Mouse (Mus musculus): ENCODE results near the gene Coa3. TPM values are rescaled to one million over a fixed set of nuclear protein-coding genes. Genes with fewer than 3 reads are reported as not detected.

Gene Coa3
- total RNA-seq, 4 experiments from 2014 or later, result 71.9 to 80.9 (median 76.5) TPM

DNA sequence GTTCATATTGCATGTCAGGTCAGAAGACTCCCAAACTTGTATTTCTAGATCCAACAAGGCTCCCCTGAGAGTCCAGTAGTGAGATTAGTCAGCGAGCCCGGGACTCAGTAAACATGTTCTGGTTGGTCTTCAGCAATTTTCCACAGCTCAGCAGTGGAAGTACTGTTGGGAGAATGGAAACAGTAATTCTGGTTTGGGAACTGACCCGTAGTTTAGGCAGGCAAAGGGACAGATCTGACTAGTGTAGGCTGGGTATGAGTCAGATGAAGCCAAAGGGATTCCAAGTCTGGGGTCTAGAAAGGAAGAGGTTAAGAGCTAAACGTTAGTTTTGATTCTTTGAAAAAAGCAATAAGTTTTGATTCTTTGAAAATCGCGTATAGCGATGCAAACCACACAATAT, 26.0 kb downstream of the Coa3 start:
- DNase-seq (ENCODE audit: low spot score in 2 of 2), result no peak

DNA sequence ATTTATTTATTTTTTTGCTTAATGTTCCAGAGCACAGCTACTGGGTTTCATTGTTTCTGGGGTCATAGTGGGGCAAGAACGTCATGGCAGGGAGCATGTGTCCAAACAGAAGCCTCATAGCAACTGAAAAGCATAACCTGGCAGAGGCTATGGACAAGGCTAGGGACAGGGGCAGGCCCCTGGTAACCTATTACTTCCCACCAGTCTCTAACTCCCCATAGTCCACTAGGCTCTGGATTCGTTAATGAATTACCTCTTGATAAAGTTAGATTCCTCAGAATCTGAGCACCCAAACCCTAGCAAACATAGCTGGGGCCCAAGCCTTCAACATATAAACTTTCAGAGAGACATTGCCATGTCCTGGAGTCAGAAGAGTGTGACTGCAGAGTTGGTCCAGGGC, 27.9 kb downstream of the Coa3 start:
- no peak for DNase-seq (ENCODE audit: low spot score in 2 of 2)

DNA sequence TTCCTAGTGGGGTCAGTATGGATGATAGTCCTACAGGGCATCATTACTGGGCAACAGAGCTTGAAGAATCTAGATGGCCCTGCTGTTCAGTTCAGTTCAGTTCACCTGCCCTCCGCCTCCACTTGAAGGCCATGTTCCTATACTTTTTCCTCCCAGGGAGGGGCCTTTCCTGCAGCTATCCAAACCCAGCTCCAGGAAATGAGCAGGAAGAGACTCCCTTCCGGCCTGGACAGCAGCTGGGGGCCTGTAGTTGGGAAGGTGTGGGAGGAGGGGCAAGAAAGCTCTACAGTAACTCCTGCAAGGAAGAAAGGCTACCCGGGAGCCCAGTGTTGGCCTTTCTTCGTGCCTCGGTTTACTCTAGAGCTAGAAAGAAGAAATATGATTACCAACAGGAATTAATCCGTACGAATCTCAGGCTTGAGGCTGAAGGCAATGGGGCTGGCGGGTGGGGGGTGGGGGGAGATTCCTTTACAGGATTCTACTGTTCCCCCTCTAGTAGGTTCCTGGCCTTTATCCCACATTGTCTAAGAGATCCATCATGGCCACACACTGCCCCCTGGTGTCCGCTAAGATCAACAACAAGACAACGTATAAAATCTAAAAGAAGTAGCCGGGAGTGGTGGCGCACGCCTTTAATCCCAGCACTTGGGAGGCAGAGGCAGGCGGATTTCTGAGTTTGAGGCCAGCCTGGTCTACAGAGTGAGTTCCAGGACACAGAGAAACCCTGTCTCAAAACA, 30.5 kb downstream of the Coa3 start:
- peak in 1 of 2 experiments; percentile 50 for DNase-seq (ENCODE audit: low spot score in 2 of 2)

GRCm38 (mm10) chr11:101247521-101248030, 31.3 kb downstream of the Coa3 start:
- DNase-seq (ENCODE audit: low spot score in 2 of 2), result no peak

DNA sequence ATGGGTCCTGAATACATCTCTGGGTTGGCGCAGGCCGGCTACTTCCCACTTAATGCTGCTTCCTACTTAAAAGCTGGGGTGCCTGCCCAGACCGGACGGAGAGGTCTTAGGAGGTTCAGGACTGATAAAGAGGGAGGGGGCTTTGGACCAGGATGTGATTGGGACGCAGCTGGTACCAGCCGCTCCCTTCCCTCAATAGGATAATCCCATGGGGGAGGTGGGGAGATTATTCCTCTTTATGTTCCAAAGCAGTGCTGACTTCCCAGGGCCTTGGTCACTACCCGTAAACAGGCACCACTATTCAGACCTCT, 32.3 kb downstream of the Coa3 start:
- DNase-seq (ENCODE audit: low spot score in 2 of 2), result no peak

DNA sequence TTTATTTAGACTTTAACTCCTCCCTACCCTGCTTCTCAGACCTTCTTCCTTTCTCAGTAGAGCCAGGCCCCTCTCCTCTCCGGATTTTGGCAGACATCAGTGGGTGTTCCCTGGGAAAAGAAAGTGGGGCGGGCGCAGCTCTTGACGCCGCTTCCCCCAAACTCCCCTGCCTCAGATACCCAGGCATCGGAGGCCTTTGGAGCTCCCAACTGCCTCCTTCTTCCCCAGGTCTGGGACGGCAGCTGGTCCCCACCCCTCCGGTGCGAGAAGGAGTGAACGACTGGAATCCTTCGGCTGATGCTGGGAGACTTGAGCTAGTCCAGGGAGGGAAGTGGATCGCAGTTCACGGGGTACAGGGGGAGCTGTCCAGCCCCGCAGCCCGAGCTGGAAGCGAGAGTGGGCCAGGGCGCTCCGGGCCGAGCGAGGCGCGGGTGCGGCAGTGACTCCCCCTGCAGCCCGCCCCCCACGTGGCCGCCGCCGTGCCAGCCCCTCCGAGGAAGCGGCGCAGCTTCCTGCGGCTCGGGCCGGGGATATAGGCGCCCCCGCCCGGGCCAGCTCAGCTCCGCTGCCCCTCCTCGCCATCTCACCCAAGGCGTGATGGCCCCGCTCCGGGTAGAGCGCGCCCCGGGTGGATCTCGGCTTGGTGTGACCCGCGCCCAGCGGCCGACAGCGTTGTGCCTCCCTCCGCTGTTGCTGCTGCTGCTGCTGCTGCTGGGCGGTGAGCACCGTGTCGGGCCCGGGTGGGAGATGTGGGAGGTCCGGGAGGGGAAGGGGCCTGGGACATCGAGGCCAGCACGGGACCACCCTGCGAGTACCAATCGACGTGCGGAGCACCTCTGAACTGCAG, 32.8 kb downstream of the Coa3 start, which contains the start of gene Ramp2:
Gene Ramp2 (plus strand): TSS at position 174 of the 847 bp plus-strand sequence.
- DNase-seq (ENCODE audit: low spot score in 2 of 2), result no peak

GRCm38 (mm10) chr11:101245071-101245470, 33.8 kb downstream of the Coa3 start:
- peak; percentile 50 to 63 for DNase-seq (ENCODE audit: low spot score in 2 of 2)

DNA sequence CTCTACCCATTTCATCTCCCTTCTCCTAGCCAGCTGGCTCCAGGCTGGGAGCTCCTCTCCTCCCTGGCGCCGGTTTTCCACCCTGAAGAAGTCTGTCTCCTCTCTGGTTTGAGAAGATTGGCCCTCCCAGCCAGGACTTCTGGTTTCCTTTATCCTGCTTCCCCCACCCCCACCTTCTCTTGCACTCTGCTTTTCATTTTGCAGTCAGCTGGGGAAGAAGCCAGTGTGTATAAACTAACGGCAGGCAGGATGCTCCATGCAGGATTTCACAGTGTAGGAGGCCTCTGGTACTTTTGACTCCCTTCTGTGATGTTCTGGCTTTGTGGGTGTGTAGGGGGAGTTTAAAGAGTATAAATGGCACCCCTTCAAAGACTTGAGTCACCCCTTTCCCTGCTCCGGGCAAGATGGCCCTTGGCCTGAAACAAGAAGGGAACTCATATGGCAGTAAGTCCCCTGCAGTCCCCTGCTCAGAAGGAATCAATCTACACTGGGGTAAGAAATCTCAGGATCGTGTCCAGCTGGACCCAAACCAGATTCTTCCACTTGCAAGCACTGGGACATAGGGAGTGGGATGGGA, 40.8 kb downstream of the Coa3 start:
- DNase-seq (ENCODE audit: low spot score in 2 of 2), result no peak

GRCm38 (mm10) chr11:101236782-101237181, 42.1 kb downstream of the Coa3 start:
- DNase-seq (ENCODE audit: low spot score in 2 of 2), result no peak

- no peak for DNase-seq (ENCODE audit: low spot score in 2 of 2)
Observed at GRCm38 (mm10) chr11:101235429-101235828, 43.5 kb downstream of the Coa3 start.

- DNase-seq (ENCODE audit: low spot score in 2 of 2), result no peak
Observed at GRCm38 (mm10) chr11:101234124-101234523, 44.8 kb downstream of the Coa3 start.

GRCm38 (mm10) chr11:101233240-101233639, 45.7 kb downstream of the Coa3 start:
- no peak for DNase-seq (ENCODE audit: low spot score in 2 of 2)

GRCm38 (mm10) chr11:101232010-101232839, 46.7 kb downstream of the Coa3 start:
- DNase-seq (ENCODE audit: low spot score in 2 of 2), result peak in 1 of 2 experiments; percentile 30

GRCm38 (mm10) chr11:101230991-101231871, 47.7 kb downstream of the Coa3 start:
- DNase-seq (ENCODE audit: low spot score in 2 of 2), result peak; percentile 70 to 78

DNA sequence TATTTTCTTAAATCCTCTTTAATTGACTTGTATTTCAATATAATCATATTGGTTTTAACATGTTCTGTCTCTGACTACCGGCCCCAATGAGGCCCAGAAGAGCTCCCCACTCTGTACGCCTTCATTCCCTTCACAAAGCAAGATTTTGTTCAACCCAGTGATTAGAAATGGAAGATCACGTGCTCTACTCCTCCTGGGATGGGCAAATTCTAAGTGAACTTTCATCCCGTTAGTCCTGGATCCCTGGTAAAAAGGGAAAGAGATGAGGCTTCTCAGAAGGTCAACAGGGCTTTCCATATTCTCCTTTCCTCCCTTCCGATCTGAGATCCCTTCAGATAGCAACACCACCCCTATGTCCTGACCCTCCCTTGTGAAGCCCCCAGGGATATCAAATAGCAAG, 48.4 kb downstream of the Coa3 start:
- no peak for DNase-seq (ENCODE audit: low spot score in 2 of 2)

- peak; percentile 35 to 69 for DNase-seq (ENCODE audit: low spot score in 2 of 2)
Observed at GRCm38 (mm10) chr11:101230061-101230511, 48.8 kb downstream of the Coa3 start.

GRCm38 (mm10) chr11:101229361-101229900, 49.5 kb downstream of the Coa3 start:
- peak in 1 of 2 experiments; percentile 42 for DNase-seq (ENCODE audit: low spot score in 2 of 2)
